Mouse (Mus musculus) heart, embryonic 10.5 days (tissue): ENCODE results near the gene Lyve1. TPM values are rescaled to one million over a fixed set of nuclear protein-coding genes. Genes with fewer than 3 reads are reported as not detected.

Experiments used
- DNase-seq: peaks from one replicate; pipeline ENCODE4 v3.0.0-alpha.2; 2017; ENCODE audit warnings: low spot score
- H3K27ac ChIP-seq: fragments of 300-500 bp; sonication (generic); 2 replicates; pipeline ENCODE4 v1.5.1; 2016; ENCODE audit warnings: mild to moderate bottlenecking
- H3K27me3 ChIP-seq: fragments of 300-500 bp; sonication (generic); 2 replicates; pipeline ENCODE4 v1.6.1; 2016; ENCODE audit warnings: mild to moderate bottlenecking; ENCODE audit not compliant: poor library complexity, insufficient read depth, severe bottlenecking
- H3K36me3 ChIP-seq: fragments of 300-500 bp; sonication (generic); 2 replicates; pipeline ENCODE4 v1.6.1; 2016; ENCODE audit warnings: mild to moderate bottlenecking, moderate library complexity
- H3K4me1 ChIP-seq: fragments of 300-500 bp; sonication (generic); 2 replicates; pipeline ENCODE4 v1.6.1; 2016; ENCODE audit warnings: mild to moderate bottlenecking
- H3K4me3 ChIP-seq: fragments of 300-500 bp; sonication (generic); 2 replicates; pipeline ENCODE4 v1.5.1; 2016; ENCODE audit warnings: mild to moderate bottlenecking, moderate library complexity
- H3K9me3 ChIP-seq: fragments of 300-500 bp; sonication (generic); 2 replicates; pipeline ENCODE4 v1.6.1; 2016; ENCODE audit warnings: mild to moderate bottlenecking, moderate library complexity
- WGBS: fragments of 180-500 bp; shearing (Covaris S2); methylation state at CpG from one replicate; pipeline ENCODE4 v1.1.7; 2016; 5-methylcytosine and 5-hydroxymethylcytosine counted together
- polyA plus RNA-seq: library from polyadenylated mRNA; unstranded; fragments of >200 nt; fragmentation: Nextera tagmentation; extraction: Ambion mirVana; gene quantifications from 2 replicates; pipeline ENCODE4 v1.2.1, GENCODE M21; 2016

The Lyve1 gene
- polyA plus RNA-seq, 1 experiment from 2014 or later: 3.6 TPM

- H3K9me3 ChIP-seq: no peaks in the 10 kb centered on the region
- H3K27ac ChIP-seq: peak overlapping the region; percentile 62
- no peak overlapping the region for H3K4me3 ChIP-seq
These were observed 13.9 kb upstream of the Lyve1 start for GRCm38 (mm10) chr7:110876965-110877364.

GRCm38 (mm10) chr7:110868807-110869206 is 5.8 kb upstream of the Lyve1 start:
- Histone ChIP-seq H3K27me3 (no peaks in the 10 kb centered on the region), H3K27ac (no peak overlapping the region), H3K4me1 (peaks cover 10% of the 10 kb centered on the region), H3K36me3 (peaks cover 4% of the 10 kb centered on the region; the same call in 1 of the 2 replicates), H3K9me3 (no peaks in the 10 kb centered on the region), H3K4me3 (no peak overlapping the region)
- 75% methylated on average over 5 of the region's 5 CpGs for WGBS
- DNase-seq: no peak

More at GRCm38 (mm10) chr7:110876965-110877364, 13.9 kb upstream of the Lyve1 start:
- no peak for DNase-seq
- H3K4me1 ChIP-seq: peaks cover 20% of the 10 kb centered on the region
- H3K36me3 ChIP-seq: peaks cover 10% of the 10 kb centered on the region; the same call in 1 of the 2 replicates
- WGBS: 60% methylated on average over 4 of the region's 4 CpGs
- no peaks in the 10 kb centered on the region for H3K27me3 ChIP-seq

- no peak overlapping the region for H3K4me3 ChIP-seq
- peaks cover 14% of the 10 kb centered on the region for H3K4me1 ChIP-seq
- DNase-seq: no peak
- peaks cover 4% of the 10 kb centered on the region; the same call in 1 of the 2 replicates for H3K36me3 ChIP-seq
- 83% methylated on average over 6 of the region's 6 CpGs for WGBS
- no peak overlapping the region for H3K27ac ChIP-seq
- H3K27me3 ChIP-seq: no peaks in the 10 kb centered on the region
- no peaks in the 10 kb centered on the region for H3K9me3 ChIP-seq
These were observed 4.1 kb upstream of the Lyve1 start for GRCm38 (mm10) chr7:110867116-110867515.

GRCm38 (mm10) chr7:110866021-110866420 is 3.0 kb upstream of the Lyve1 start:
- Histone ChIP-seq H3K27me3 (no peaks in the 10 kb centered on the region), H3K36me3 (peaks cover 2% of the 10 kb centered on the region; the same call in 1 of the 2 replicates), H3K4me3 (no peak overlapping the region), H3K4me1 (peaks cover 14% of the 10 kb centered on the region), H3K9me3 (no peaks in the 10 kb centered on the region), H3K27ac (no peak overlapping the region)
- no peak for DNase-seq
- WGBS: 75% methylated on average over 3 of the region's 3 CpGs

GRCm38 (mm10) chr7:110865570-110865969 is 2.5 kb upstream of the Lyve1 start:
- Histone ChIP-seq H3K9me3 (no peaks in the 10 kb centered on the region), H3K36me3 (no peaks in the 10 kb centered on the region), H3K27me3 (no peaks in the 10 kb centered on the region), H3K4me3 (no peak overlapping the region), H3K27ac (no peak overlapping the region), H3K4me1 (peaks cover 16% of the 10 kb centered on the region)
- WGBS: 79% methylated on average over 6 of the region's 6 CpGs
- no peak for DNase-seq

- H3K27me3 ChIP-seq: no peaks in the 10 kb centered on the region
- H3K4me1 ChIP-seq: peaks cover 21% of the 10 kb centered on the region
- 35% methylated on average over 10 of the region's 10 CpGs for WGBS
- H3K36me3 ChIP-seq: no peaks in the 10 kb centered on the region
- H3K4me3 ChIP-seq: no peak overlapping the region
- no peaks in the 10 kb centered on the region for H3K9me3 ChIP-seq
- peak overlapping the region; percentile 84 for H3K27ac ChIP-seq
- no peak for DNase-seq
These were observed 2.0 kb upstream of the Lyve1 start for GRCm38 (mm10) chr7:110865038-110865437.

GRCm38 (mm10) chr7:110860129-110860528 is 2.9 kb downstream of the Lyve1 start:
- Histone ChIP-seq H3K4me3 (no peak overlapping the region), H3K4me1 (peaks cover 17% of the 10 kb centered on the region), H3K27ac (no peak overlapping the region), H3K27me3 (no peaks in the 10 kb centered on the region), H3K9me3 (no peaks in the 10 kb centered on the region), H3K36me3 (no peaks in the 10 kb centered on the region)
- DNase-seq: no peak
- WGBS: 28% methylated on average over 5 of the region's 5 CpGs

GRCm38 (mm10) chr7:110855604-110856003 is 7.4 kb downstream of the Lyve1 start:
- Histone ChIP-seq H3K9me3 (no peaks in the 10 kb centered on the region), H3K4me1 (peaks cover 24% of the 10 kb centered on the region; the same call in 1 of the 2 replicates), H3K36me3 (no peaks in the 10 kb centered on the region), H3K27ac (no peak overlapping the region), H3K4me3 (no peak overlapping the region), H3K27me3 (no peaks in the 10 kb centered on the region)
- WGBS: 50% methylated on average over 1 of the region's 1 CpGs
- DNase-seq: no peak

GRCm38 (mm10) chr7:110854927-110855546 is 8.0 kb downstream of the Lyve1 start:
- no peaks in the 10 kb centered on the region for H3K36me3 ChIP-seq
- no peak for DNase-seq
- H3K4me1 ChIP-seq: peaks cover 19% of the 10 kb centered on the region; the same call in 1 of the 2 replicates
- WGBS: 81% methylated on average over 8 of the region's 8 CpGs
- H3K4me3 ChIP-seq: no peak overlapping the region
- H3K9me3 ChIP-seq: no peaks in the 10 kb centered on the region
- H3K27me3 ChIP-seq: no peaks in the 10 kb centered on the region
- no peak overlapping the region for H3K27ac ChIP-seq

- WGBS: 67% methylated on average over 3 of the region's 3 CpGs
- H3K9me3 ChIP-seq: no peaks in the 10 kb centered on the region
- DNase-seq: no peak
- H3K27me3 ChIP-seq: no peaks in the 10 kb centered on the region
- H3K4me1 ChIP-seq: peaks cover 17% of the 10 kb centered on the region; the same call in 1 of the 2 replicates
- H3K27ac ChIP-seq: no peak overlapping the region
- H3K36me3 ChIP-seq: no peaks in the 10 kb centered on the region
- no peak overlapping the region for H3K4me3 ChIP-seq
These were observed 8.5 kb downstream of the Lyve1 start for GRCm38 (mm10) chr7:110854519-110854918.

GRCm38 (mm10) chr7:110853611-110854010 is 9.4 kb downstream of the Lyve1 start:
- no peaks in the 10 kb centered on the region for H3K36me3 ChIP-seq
- no peak for DNase-seq
- 67% methylated on average over 10 of the region's 10 CpGs for WGBS
- no peak overlapping the region for H3K4me3 ChIP-seq
- no peaks in the 10 kb centered on the region for H3K27me3 ChIP-seq
- peaks cover 17% of the 10 kb centered on the region; the same call in 1 of the 2 replicates for H3K4me1 ChIP-seq
- H3K9me3 ChIP-seq: no peaks in the 10 kb centered on the region
- no peak overlapping the region for H3K27ac ChIP-seq

GRCm38 (mm10) chr7:110851541-110852203 is 11.4 kb downstream of the Lyve1 start:
- Histone ChIP-seq H3K27me3 (no peaks in the 10 kb centered on the region), H3K4me1 (peaks cover 17% of the 10 kb centered on the region; the same call in 1 of the 2 replicates), H3K27ac (peak overlapping the region; percentile 67; the same call in 1 of the 2 replicates), H3K9me3 (no peaks in the 10 kb centered on the region), H3K4me3 (no peak overlapping the region), H3K36me3 (no peaks in the 10 kb centered on the region)
- no peak for DNase-seq
- WGBS: 55% methylated on average over 7 of the region's 7 CpGs

- H3K27ac ChIP-seq: no peak overlapping the region
- WGBS: 89% methylated on average over 1 of the region's 1 CpGs
- no peaks in the 10 kb centered on the region for H3K36me3 ChIP-seq
- H3K4me3 ChIP-seq: no peak overlapping the region
- H3K27me3 ChIP-seq: no peaks in the 10 kb centered on the region
- H3K4me1 ChIP-seq: peaks cover 11% of the 10 kb centered on the region; the same call in 1 of the 2 replicates
- H3K9me3 ChIP-seq: no peaks in the 10 kb centered on the region
- DNase-seq: no peak
These were observed 14.7 kb downstream of the Lyve1 start for GRCm38 (mm10) chr7:110848371-110848770.
